Mouse (Mus musculus) regulatory T cell (primary cell): ENCODE results near the gene Adrb1.

ENCODE experiments used
- in situ Hi-C: fragments of 300-600 bp; cut with MboI, MseI; formaldehyde crosslinking; loops from one replicate; pipeline ENCODE4 v1.15.1; 2025; ENCODE audit warnings: high pct_unique_total_duplicates

Adrb1 gene

DNA sequence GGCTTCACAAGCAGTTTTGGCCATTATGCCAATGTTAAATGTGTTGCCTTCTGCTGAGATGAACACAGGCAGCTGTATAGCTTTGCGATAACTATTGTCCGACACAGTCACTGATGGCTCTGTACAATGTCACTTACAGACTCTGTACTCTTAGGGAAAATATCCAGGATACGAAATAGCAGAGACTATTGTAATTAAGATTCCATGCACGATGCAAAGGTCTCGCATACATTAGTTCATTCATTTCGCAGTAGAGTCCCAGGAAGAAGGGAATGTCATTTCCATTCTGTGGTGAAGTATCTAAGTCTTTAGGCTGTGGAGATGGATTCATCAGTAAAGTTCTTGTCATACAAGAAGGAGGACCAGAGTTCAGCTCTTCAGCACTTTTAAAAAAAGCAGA, 20.0 kb upstream of the Adrb1 start:
- in situ Hi-C loops = no loop called here

DNA sequence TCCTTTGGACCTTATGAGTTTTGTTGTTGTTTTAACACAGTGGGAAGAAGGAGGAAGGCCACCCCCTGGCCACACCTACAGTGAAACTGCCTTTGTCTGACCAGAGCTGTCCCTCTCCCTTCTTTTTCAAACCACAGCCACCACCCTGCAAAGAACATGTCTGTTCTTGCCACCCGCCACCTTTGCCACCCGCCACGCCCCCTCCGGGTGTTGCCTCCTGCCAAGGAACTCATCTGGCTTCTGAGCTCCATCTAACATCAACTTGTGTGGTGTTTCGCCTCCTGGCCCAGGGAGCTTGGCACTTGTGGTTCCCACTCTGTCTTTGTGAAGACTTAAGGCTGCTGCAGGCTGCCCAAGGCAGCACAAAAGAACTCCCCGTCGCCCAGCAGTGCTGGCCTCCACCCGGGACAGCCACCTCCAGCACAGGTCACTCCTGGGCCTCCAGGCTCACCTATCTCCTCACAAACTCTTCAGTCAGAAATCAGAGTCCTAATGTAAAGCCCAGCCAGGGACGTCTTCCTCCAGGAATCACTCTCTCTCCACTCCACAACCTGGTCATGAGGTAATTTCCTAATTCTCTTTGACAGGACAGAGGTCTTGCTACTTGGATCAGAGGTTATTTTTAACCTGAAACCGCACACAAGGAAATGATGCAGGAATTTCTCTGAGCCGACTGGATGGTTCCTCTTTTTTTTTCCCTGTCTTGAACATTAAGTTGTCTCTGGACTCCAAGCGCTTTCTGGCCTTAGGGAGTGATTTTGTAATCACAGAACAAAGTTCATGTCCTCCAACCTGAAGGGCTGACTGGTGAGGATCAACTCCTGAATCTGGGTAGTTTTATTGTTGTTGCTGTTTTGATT, 18.5 kb upstream of the Adrb1 start:
- in situ Hi-C loops = no loop called here

DNA sequence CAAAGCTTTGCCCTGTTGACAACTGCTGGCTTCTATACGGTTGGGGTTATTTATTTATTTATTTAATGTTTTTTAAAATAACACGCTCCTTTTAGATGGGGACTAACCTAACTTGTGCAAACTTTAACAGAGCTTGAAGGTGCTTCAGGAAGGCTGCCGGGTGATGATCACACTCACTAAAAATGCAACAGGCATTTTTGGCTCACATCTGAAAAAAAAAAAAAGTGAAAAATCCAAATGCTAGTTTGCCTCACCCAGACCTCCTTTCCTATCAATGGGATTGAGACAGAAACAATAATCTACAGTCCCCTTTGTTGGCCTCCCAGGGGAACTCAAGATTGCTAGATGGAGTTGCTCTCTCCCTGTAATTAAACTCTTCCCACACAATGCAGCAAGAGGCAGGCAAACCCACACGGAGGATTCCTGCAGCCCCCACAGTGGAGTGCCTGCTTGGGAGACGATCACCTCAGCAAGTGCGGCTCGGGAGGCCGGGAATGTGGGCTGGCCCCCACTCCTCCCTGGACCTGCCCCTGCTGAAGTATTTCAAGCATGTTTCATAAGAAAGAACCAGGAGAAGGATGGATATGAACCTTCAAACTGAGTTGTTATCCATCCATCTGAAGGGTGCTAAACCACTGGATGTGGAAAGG, 16.8 kb upstream of the Adrb1 start:
- in situ Hi-C loops = no loop called here

DNA sequence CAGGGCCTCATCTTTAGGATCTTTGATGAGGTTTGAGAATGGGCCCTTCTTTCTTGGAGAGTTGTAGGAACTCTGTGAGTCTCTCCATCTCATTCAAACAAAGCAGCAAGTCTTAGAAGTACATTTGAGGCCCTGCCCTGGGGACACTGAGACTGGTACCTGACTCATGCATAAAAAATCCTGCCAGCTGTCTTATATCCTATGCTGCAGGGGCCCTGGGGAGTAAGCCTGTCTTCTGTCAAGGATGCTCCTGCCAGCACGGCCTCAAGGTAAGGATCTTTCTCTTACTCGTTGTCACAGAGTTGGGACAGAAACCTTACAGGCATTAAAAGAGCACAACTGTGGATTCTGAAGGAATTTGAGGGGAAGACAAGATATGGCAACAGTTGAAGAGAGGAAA, 13.2 kb upstream of the Adrb1 start:
- in situ Hi-C loops = no loop called here

DNA sequence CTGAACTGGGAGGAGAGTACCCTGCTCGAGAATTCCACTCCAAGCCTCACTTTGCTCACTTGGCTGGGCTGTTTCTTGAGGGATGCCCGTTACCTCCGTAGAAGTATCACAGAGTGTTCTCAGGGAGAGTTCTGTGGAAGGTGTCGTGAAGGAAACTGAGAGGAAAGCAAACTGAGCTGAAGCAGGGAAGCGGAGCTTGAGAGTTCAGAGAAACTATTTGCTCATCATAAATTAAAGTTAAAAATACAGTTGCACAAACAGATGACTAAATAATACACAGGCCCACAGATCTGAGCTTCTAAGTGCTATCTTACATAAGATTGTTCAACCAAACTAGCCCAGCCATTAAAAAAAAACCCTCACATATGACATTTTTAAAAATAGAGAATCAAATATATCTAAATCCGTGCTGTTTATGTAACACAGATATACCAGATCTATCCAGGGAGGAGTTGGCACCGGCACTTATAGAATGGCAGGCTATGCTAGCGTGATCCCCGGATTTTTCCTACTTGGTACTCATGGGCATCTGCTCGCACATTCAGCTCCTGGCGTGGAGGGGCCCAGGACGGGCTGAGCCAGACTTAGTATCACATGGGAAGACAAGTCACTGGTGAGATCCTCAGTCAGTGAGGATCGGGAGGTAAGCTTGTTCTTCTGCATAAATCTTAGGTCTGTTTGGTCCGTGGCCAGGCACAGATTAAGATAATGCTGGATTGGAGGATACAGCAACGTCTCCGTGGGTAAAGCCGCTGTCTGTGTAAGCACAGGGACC, 11.7 kb upstream of the Adrb1 start:
- in situ Hi-C loops = no loop called here

DNA sequence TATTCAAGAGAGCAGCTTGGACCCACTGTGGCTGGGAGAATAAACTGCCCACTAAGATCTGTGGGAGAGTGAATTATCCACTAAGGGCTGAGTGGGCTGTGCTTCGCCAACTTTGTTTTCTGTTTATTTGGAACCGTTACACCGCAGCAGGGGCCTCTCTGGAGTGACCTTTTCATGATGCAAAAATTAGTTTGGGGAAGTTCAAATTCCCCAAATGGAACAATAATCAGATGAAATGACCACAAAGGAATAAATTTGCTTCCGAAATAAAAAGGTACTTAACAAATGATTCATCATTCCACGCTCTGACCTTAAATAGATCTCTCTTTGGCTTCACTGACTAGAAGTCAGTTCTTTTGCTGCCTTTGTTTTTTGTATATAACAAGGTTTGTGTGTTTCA, 8.4 kb upstream of the Adrb1 start:
- in situ Hi-C loops = no loop called here

DNA sequence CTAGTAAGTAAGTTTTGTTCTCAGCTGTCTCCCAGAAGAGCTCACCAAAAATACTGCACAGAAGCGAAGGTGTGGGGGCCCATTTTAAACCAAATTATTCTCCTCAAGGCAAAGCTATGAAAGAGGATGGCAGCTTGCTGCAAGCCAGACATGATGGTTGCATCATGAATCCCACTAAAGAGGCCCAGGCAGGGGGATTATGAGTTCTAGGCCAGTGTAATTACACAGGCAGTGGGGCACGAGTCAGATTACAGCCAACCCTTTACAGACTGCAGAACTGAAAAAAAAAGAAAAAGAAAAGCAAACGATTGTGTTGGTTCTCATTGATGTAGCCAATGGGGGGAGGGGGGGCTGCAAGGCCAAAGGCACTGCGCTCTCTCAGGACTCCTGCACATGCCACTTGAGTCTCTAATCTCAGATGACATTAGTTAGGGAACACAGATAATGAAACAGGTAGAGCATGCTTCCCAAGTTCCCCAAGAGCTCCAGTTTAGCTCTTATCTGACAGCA, 7.3 kb upstream of the Adrb1 start:
- in situ Hi-C loops = no loop called here

DNA sequence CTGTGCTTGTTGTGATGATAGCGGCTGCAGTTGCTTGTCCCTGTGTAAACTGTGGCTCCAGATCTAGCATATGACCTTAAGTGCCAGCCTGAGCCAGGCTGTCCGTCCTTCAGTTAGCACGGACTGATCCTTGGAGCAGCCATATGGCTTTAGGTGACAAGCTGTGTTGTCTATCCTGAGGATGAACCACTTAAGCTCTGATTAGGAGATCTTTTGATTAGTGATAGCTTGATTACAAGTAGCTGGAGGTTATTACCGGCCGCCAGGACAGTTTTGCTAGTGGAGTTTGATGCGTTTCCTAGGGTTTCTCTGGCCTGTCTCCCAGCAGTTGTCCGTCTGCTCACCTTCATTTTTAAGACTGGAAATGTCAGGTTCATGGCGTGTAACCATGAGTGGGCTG, 4.0 kb upstream of the Adrb1 start:
- in situ Hi-C loops = no loop called here

DNA sequence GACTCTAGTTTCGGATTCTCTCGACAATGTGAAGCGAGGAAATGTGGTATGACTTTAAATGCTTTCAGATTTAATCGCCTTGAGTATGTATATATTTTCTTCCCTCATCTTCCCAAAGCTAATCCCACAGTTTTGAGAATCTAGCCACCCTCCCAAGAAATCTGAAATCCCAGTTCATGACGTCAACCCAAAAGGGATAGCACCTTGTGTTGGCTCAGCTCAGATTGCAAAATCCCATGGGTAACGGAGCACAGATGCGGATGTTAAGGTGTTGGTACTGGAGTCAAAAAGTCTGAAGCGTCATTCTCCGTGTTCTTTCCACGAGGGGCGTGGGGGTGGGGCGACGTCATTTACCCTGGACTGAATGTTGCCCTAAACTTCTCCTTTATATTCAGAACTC, 1.1 kb upstream of the Adrb1 start:
- in situ Hi-C loops = loop anchor here (10.0 kb wide), 1 partner anchor 804 kb away; no protein-coding TSS in a partner anchor

DNA sequence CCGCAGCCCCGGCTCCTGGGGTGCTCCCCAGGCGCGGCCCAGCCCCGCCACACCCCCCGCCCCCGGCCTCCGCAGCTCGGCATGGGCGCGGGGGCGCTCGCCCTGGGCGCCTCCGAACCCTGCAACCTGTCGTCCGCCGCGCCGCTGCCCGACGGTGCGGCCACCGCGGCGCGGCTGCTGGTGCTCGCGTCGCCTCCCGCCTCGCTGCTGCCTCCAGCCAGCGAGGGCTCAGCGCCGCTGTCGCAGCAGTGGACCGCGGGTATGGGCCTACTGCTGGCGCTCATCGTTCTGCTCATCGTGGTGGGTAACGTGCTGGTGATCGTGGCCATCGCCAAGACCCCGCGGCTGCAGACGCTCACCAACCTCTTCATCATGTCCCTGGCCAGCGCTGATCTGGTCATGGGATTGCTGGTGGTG, 300 bp downstream of the Adrb1 start:
- in situ Hi-C loops = loop anchor here (10.0 kb wide), 1 partner anchor 803 kb away; no protein-coding TSS in a partner anchor

DNA sequence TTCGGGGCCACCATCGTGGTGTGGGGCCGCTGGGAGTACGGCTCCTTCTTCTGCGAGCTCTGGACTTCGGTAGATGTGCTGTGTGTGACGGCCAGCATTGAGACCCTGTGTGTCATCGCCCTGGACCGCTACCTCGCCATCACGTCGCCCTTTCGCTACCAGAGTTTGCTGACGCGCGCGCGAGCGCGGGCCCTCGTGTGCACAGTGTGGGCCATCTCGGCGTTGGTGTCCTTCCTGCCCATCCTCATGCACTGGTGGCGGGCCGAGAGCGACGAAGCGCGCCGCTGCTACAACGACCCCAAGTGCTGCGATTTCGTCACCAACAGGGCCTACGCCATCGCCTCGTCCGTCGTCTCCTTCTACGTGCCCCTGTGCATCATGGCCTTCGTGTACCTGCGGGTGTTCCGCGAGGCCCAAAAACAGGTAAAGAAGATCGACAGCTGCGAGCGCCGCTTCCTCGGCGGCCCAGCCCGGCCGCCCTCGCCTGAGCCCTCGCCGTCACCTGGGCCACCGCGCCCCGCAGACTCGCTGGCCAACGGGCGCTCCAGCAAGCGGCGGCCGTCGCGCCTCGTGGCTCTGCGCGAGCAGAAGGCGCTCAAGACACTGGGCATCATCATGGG, 822 bp downstream of the Adrb1 start:
- in situ Hi-C loops = loop anchor here (10.0 kb wide), 1 partner anchor 802 kb away; no protein-coding TSS in a partner anchor

DNA sequence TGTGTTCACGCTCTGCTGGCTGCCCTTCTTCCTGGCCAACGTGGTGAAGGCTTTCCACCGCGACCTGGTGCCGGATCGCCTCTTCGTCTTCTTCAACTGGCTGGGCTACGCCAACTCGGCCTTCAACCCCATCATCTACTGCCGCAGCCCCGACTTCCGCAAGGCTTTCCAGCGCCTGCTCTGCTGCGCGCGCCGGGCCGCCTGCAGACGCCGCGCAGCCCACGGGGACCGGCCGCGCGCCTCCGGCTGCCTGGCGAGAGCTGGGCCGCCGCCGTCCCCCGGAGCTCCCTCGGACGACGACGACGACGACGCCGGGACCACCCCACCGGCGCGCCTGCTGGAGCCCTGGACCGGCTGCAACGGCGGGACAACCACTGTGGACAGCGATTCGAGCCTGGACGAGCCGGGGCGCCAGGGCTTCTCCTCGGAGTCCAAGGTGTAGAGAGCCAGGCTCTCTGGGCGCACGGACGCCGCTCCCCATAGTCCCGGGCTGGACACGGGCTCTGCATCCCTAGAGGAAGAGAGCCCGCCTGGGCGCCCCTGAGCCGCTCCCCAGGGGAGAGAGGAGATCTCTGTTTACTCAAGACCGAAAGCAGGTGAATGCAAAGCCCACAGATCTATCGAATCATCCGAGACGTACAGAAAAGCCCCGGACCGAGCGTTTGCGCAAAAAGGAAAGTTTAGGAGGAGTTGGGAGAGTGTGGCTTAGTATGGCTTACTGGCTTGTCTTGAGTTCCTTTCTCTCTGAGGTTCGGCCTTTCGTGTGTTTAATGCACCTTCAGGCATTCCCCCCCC, 1.5 kb downstream of the Adrb1 start:
- in situ Hi-C loops = loop anchor here (10.0 kb wide), 1 partner anchor 801 kb away; no protein-coding TSS in a partner anchor

DNA sequence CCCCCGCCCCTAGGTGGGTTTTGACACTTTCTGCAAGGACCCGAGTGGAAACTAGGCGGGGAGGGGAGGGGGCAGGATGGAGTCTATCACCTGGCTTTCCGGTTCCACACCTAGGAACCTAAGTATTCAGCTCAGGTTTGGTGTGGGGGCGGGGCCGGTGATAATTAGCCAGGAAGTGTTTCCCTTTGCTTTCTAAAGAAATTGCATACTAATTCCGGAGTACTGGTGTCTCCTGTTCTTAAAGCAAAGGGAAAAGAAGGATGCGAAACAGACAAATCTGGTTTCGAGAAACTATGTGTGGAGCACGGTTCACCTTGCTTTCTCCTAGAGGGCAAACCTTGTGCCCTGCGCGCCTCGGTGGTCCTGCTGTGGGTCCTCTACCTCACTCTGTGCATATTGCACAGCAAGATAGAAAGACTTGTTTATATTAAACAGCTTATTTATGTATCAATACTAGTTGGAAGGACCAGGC, 2.2 kb downstream of the Adrb1 start:
- in situ Hi-C loops = loop anchor here (10.0 kb wide), 1 partner anchor 801 kb away; no protein-coding TSS in a partner anchor

DNA sequence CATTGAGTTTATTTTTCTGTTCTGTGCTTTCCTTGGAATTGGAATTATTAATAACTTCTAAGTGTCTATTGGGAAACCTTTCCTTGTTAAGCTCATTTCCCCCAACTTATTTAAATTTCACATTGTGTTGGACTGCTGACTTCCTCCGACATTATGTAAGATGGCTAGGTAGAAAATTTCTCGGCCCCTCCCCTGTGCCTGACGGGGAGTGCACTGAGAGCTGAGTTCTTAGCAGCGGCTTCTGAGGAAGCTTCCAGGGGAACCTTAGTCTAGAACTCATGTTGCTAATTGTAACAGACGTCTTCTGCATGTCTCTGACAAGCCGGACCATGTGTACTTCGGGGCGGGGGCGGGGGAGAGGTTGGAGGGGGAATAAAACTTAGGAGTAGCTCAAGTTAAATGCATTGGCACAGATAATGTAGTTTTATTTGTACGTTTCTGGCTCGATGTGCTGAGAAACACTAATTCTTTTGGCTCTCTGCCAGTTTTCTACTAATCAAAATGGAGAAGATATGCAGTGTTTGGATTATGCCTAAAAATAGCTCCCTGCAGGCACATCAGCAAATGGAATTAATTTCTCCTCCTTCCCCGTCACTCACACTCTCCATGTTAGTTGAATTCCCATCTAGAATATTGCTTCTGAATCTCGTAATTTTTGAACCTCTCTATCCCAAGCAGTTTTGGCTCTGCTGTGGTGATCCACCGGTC, 5.3 kb downstream of the Adrb1 start:
- in situ Hi-C loops = loop anchor here (10.0 kb wide), 1 partner anchor 797 kb away; no protein-coding TSS in a partner anchor

DNA sequence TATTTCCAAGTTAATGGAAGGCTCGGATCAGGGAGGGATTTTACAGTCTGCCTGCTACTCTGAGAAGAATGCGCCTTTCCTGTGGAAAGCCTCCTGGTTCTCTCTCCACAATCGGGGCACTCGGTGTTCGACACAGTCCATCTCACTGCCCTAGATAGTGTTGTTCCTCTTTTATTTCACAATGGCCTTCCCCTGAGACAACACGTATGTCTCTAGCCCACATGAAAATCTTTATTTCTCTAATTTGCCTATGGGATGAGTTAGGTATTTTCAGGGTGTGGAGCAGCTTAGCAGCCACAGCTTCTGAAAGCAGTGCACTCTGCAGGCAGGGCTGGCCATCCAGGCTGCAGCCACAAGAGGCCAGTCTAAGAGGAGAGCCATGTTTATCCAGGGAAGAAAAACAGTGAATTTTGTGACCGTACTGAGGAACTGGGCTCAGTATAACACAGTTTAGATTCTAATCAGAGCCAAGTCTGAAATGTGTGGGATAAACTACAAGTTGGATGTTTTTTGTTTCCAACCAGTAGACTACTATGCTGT, 12.1 kb downstream of the Adrb1 start:
- in situ Hi-C loops = no loop called here

DNA sequence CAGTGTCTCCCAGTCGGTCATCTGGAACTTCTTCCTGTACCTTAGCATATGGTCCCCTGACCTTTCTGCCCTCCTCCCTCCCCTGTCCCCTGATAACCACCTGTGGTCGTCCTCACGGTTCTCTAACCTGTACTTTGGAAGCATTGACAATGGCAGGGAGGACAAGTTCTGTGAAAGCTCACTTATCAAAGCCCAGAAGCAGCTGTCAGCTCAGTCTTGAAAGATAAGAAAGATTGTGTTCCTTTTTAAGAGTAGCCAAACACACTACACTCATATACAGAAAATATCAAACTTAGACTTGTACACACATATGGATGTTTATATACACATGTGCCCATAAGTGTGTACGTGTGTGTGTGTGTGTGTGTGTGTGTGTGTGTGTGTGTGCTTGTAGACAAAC, 13.7 kb downstream of the Adrb1 start:
- in situ Hi-C loops = no loop called here

DNA sequence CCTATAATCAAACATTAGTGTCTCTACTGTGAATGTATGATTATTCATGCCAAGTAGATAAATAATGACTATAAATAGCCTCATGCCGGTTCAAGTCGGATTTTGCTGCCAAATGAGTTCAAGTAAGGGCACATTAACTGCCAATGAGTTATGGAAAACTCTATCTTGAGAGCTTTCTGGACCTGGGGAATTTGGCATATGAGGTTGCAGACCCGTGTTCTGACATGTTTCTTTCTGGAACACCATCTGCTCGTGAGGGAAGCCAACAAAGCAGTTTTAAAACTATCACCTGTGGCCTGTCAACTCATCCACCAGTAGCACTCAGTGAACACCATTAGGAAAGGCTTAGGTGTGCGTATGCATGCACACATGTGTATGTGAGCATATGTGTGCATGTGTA, 14.3 kb downstream of the Adrb1 start:
- in situ Hi-C loops = no loop called here

DNA sequence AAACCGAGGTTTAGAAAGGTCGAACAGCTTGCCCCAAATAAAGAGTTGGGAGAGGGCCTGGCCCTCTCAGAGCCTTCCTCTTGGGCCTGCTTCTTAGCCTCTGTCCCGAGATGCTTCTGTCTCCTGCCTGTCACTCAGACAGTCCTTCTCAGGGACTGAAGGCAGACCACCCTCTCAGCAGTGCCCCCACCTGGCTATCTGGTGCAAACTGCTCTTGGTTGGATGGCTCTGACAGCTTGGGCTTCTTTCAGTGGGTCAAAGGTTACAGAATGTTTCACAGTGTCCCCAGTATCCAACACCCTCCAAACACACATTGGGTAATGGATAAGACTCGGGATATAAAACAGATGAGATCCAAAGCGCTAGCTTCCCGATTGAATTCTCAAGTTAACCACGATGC, 23.1 kb downstream of the Adrb1 start:
- in situ Hi-C loops = no loop called here

DNA sequence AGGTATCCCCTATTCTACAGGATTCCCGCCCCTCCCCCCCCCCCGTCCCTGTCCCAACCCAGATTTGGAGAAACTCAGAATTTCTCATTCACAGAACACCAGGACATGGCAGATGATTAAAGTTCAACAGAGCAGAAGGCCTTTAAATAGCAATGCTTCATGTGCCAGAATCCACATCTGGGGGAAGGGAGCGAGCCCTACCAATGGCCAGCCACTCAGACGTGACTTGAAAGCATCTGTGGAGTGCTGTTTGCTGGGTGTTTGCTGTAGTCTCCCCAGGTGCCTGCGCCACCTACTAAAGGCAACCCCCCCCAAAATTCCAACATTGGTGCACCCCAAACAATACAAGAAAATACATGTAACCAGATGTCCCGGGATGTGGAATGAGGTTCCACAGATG, 23.5 kb downstream of the Adrb1 start:
- in situ Hi-C loops = no loop called here

DNA sequence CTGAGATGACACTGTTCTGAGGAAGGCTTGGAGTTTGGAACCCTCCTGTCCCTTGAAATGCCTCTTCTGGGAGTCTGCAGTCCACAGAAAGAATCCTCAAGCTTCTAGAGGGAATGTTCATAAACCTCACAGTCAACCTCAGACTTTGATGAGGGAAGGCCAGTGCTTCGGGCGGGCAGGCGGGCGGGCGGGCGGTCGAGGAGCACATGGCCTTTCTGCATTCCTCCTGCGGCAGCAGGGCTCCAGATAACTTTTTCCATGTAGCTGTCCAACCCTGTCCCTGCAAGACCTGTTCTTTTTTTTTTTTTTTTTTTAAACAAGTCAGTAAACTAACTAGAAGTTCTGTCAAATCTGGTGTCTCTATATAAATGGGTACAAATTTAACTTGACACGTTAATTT, 24.6 kb downstream of the Adrb1 start:
- in situ Hi-C loops = no loop called here
